Mouse (Mus musculus) left cerebral cortex, postnatal 4 days (tissue): Measurements from ENCODE around the gene Ubxn11. TPM values are rescaled to one million over a fixed set of nuclear protein-coding genes. Genes with fewer than 3 reads are reported as not detected.

Experiments used
- DNase-seq: peaks from one replicate; pipeline ENCODE4 v3.0.0-alpha.2; 2022
- intact Hi-C: fragments of 180-260 bp; cut with DNase I; formaldehyde crosslinking; loops from one replicate; pipeline ENCODE4 v1.15.1; 2025
- total RNA-seq, 2 experiments: library from RNA; stranded (reverse); gene quantifications; 2 replicates each; pipeline ENCODE4 v1.2.3; 2021

Gene Ubxn11
- 10 to 100 TPM; 16.9 to 24.0 TPM for total RNA-seq

DNA sequence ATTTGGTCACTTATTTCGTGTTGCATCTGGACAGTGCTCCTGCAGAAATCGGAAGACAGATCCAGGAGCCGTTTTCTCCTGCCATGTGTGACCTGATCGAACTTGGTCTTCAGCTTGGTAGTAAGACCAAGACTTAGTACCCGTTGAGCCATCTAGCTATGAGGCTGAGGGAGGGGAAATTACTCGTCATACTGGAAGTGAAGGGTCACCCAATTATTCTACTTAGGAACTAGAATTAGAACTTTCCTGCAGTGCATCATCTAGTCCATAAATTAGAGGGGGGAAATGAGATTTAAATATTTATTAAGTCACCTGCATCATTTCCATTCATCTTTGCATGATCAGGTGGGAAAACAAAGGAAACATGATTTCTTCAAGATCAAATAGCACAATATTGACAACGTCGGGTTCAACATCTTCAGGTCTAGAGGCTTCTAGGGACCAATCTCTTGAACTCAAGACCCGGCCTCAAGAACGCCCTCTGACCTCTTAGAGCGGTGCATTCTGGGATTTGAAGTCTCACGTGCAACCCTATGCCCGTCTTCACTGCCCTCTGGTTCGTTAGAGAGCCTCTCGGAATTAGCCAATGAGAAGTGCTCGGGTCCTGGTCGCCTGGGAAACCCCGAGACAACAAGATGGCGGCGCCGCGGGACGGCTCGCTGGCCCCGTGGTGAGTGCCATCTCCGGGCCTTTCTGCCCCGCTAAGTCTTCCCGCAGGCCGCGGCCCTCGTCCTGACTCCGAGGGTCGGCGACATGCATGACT lies at the start of gene Ubxn11:
TSS of gene Ubxn11 (plus strand) at position 592 of the 763 bp plus-strand sequence.
- DNase-seq = peak; percentile 86
- intact Hi-C loops = no loop called here

DNA sequence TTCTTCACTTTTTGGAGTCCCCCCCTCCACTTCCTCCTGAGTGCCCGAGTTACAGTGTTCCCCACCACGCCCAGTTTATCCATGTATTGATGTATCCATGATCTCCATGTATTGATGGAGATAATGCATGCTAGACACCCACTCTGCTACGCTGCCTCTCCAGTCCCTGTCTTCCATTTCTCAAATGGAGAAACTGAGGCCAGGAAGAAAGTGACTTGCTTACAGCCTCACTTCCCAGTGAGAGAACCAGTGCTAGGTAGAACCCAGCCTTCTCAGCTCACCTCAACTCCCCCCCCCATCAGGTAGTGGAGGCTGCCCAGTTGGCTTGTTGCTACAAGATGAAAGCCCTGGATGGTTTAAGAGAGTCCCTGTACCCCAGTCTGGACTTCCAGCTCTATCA lies 48.8 kb upstream of the Ubxn11 start, which contains the start of gene Zfp683:
TSS of gene Zfp683 (plus strand) at position 301 of the 400 bp plus-strand sequence.
- DNase-seq = no peak
- intact Hi-C loops = no loop called here

DNA sequence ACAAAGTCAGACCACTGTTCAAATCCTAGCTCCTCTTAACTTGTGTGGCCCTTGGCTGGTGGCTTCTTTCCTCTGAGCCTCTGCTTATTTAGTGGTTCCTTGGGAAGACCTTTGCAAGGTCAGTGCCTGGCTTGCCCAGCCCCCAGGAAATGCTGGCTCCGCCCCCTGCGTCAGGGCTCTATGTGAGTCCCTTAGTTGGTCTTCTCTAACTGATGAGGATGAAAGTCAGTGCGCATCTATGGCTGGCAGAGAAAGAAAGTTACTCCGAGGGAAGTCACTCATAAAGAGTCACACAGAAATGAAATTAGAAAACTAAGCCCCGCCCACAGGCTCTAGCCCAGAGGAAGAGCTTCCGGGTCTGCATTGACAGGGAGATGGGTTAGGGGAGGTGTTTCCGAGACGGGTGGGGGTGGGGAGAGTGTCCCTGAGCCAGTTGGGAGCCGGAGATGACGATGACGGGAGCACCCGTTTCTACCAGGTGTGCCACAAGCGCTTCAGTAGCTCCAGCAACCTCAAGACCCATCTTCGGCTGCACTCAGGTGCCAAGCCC lies 44.1 kb upstream of the Ubxn11 start:
- DNase-seq = no peak
- intact Hi-C loops = no loop called here

DNA sequence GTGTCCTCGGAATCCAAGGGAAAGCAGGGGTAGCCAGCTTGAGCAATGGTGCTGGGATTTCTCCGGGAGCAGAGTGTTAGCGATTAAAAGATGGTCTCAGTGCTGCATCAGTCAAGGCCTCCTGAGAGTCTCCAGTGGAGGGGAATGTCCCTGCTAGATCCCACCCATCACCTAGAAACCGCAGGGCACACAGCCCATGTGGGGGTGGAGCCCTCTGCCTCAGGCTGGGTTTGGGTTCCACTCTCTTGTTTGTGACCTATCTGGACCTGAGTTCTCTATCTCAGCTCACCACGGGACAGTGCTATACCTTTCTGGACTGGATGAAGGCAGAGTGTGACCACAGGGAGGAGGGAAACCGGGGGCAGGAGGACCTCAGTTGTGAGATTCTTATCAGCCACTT lies 43.5 kb upstream of the Ubxn11 start:
- intact Hi-C loops = no loop called here
- DNase-seq = no peak

DNA sequence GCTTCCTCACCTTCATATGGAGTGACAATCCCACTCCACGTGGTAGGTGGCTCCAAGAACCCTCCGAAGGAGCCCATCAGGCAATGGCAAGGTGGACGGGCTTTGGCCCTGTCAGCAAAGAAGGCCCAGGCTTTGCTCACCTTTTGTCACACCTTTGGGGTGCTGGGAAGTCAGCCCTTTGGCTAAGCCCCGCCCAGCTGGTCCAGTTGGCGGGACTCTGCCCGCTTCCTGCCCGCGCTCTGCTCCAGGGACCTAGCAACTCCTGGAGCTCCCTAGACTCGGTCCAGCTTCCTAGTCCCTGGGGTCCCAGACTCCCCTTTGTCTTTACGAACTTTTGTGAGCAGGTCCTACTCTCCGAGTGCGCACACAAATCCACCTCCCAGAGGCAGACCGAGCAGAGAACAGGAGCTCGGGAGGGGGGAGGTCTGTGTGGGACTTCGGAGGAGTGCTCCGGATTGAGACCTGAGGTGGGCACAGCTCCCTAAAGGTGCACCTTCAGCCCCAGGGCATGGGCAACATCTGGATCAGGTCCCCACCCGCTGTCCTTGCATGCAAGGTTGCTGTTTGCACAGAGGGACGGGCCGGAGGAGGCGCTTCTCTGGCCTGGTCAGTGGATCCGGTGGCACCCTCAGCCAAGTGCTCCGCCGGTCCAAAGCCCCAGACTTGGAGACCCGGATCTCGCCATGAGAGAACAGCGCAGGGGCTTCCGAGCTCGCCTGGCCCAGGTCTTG lies 42.1 kb upstream of the Ubxn11 start, which contains the start of gene Crybg2:
TSS of gene Crybg2 (plus strand) at position 681 of the 731 bp plus-strand sequence.
- no peak for DNase-seq
- intact Hi-C loops = no loop called here

DNA sequence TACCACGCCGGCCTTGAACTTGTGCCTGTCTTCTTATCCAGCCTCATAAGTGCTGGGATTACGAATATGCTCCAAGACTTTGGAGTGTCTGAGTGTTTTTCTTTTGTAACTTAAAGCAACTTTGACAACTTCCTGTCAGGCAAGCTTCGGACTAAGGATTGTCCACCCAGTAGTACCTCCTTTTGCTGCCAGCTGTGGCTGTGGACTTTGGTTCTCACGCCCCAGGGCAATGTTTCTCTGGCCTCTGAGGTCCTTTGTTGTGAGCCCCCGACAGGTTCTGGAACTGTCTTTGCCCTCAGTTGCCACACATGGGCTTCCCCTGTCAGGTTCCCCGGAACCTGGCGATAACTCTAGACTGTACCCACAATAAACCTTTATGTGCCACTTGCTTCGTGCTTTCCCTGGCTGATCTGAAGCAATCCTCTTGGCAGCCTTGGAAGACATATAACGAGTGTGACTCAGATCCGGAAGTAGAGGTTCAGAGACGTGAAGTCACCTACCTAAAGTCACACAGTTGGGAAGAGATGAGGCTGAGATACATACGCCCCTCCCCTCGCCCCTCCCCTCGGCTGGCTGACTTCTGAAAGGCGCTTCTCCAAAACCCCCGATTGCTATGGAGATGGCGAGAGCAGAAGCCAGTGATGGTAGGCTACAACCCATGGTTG lies 41.1 kb upstream of the Ubxn11 start:
- no peak for DNase-seq

DNA sequence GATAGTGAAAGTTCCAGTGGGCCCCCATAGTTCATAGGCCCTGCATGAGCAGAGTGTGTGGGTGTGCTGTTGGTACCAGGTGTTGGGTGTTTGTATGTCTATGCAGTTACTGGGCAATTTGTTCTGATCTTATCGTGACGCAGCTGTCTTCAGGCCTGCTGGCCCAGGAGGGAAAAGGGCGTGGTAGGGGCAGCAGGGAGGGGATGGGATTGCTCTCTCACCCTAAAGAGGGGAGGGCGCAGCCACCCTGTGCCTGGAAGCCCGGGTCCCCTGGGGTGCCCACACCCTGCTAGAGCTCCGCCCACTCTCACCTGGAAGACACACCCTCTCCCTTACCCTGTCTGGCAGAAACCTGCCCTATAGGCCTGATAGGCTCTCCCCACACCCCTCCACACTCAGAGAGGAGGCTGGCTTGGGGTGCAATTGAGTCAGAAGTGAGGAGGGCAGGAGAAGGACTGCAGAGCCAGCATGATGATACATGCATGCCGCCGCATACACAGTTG lies 40.4 kb upstream of the Ubxn11 start:
- intact Hi-C loops = no loop called here
- no peak for DNase-seq

More for the DNA sequence above, 41.1 kb upstream of the Ubxn11 start:
- intact Hi-C loops = no loop called here

DNA sequence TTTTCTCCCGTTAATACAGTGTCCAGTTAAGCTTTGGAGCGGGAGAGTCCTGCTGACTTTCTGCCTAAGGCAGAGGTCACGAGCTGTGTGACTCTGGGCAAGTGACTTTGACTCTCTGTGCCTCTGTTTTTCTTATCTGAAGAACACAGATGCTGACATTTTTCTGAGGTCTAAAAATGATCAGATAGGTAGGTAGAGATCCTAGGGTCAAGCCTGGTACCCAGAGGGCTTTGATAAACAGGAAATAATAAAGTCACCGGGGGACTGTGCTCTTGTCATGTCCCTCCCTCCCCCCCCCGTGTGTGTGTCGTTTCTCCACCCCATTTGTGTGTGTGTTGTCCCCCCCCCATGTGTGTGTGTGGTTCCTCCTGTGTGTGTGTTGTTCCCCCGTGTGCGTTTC lies 39.8 kb upstream of the Ubxn11 start:
- DNase-seq = no peak
- intact Hi-C loops = no loop called here

DNA sequence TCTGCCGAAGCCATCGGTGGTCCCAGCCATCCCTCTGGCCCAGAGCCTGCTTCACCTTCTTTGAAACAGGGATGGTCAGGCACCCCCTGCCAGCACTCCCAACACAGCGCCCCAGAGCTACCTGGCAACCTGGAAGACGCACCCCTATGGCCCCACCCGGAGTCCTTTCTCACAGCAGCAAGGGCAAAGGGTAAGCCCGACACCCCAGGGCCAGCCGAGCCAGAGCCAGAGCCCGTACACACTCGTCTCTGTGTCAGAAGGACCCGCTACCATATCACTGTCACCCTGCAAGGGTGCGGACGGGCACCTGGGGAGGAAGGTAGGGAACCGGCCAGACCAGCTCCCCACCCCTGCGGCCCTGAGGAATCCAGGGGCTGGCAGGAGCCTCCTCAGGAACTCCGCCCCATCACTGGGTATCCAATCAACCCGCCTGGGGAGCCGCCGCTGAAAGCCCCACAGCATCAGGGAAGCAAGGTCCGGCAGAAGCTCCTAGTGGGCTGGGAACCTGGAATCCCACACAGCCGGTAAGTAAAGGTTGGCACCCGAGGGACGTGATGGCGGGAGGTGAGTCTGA lies 36.9 kb upstream of the Ubxn11 start:
- no peak for DNase-seq
- intact Hi-C loops = no loop called here

DNA sequence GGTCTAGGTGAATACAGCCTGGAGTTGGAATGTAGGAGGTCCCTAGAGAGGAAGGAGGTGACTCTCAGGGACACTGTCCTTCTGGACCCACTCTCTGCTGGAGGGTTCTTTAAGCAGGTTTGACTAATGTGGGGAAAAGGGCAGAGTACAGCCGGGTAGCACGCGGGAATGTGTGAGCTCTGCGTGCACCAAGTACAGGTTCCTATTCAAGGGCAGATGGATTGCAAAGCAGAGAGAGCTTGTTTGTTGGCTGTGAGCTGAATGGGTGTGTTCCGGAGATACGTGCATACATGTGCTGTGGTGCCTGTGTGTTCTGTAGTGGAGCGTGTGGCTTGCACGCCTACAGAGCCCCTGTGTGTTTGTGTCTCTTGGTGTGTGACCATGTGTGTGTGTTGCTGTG lies 35.0 kb upstream of the Ubxn11 start:
- no peak for DNase-seq
- intact Hi-C loops = no loop called here

DNA sequence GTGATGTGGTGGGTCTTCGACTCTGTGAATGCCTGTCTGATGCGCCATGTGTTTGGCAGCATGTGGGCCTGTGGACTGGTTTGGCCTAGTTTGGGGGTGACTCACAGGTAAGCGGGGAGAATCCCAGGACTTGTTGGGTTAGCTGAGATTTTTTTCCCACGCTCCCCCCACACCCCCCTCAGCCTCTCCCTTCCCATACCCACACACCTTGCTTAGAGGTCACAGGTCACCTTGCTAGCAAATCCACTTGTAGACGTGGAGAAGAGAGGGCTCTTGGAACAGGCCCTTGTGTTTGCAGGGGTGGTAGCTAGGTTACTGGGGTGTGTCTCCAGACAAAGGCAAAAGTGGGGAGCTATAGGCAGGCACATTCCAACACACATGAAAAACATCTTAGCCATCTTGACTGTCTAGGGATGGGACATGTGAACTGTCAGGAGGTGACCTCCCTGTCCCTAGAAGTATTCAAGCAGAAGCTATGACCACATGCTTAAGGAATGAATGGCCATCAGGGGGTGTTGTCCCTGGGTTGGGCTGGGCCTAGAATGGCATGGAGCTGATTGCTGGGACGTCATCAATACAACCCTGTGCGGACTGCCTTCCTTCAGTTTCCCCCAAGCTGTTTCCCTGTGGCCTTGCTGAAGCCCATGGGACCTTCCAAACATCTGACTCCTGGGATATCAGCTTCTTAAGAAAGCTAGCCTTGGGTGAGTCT lies 34.4 kb upstream of the Ubxn11 start:
- DNase-seq = no peak
- intact Hi-C loops = no loop called here

DNA sequence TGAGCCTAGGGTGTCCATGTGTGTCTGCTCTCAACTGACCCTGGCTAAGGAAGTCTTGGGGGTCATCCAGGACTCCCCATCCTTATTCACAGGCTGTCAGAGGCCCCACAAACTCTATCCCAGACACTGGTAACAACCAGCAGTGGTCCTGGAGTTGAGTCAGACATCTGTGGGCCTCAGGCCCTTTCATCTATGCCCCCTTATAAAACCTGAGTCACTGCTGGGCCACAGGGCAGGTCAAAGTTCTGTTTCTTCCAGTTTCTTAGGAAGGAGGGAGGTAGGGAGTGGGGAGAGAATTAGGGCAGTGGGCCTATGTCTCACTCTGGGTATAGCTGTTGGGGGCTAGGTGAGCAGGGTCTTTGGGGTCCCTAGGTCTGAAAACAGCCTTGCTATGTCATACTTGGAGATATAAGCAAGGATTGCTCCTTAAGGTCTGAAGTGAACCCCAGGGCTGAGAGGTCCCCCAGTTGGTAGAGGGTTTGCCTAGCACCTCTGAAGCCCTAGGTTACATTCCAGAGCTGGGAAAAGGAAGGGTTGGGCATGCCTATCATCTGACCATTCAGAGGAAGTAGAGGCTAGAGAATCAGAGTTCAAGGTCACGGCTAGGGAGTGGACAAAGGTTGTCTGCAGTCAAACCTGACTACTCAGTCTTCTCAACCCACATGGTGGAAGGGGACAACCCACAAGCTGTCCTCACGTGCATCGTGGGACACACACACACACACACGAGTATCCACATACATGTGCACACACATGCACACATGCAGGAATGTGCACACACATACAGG lies 33.4 kb upstream of the Ubxn11 start:
- DNase-seq = no peak
- intact Hi-C loops = no loop called here

DNA sequence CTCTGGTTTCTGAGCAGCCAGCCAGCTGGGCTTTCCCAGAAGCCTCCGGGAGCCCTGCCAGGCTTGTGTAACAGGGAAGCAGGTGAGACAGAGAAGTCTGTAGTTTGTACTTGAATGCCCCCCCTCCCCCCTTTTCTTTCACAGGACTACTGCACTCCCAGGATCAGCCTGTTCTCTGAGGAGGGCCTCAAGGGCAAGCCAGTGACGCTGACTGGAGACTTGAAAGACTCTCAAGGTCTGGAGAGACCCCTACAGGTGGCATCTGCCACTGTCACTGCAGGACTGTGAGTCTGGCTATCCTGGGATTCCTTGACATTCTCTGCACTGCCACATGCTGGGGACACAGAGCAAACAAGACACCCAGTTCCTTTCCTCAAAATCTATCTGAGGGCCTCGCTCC lies 23.7 kb upstream of the Ubxn11 start:
- DNase-seq = peak; percentile 60
- intact Hi-C loops = no loop called here

DNA sequence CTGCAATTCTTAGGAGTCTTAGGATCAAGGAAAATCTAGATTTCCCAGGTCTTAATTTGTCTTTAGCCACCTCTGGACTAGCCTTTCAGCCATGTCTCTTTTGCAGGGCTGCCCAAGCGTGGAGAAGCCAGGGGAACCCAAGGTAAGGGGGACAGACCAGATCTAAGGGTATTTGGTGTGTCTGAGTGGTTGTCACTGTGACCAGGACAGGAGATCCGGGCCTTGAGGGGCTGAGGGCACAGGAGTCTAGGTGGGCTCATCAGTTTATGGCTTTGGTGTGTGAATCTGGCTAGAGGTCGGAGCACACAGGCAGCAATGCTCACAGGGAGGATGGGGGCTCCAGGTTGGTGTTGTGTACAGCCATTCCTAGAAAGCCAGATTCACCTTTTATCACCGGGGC lies 21.7 kb upstream of the Ubxn11 start:
- intact Hi-C loops = no loop called here
- no peak for DNase-seq

DNA sequence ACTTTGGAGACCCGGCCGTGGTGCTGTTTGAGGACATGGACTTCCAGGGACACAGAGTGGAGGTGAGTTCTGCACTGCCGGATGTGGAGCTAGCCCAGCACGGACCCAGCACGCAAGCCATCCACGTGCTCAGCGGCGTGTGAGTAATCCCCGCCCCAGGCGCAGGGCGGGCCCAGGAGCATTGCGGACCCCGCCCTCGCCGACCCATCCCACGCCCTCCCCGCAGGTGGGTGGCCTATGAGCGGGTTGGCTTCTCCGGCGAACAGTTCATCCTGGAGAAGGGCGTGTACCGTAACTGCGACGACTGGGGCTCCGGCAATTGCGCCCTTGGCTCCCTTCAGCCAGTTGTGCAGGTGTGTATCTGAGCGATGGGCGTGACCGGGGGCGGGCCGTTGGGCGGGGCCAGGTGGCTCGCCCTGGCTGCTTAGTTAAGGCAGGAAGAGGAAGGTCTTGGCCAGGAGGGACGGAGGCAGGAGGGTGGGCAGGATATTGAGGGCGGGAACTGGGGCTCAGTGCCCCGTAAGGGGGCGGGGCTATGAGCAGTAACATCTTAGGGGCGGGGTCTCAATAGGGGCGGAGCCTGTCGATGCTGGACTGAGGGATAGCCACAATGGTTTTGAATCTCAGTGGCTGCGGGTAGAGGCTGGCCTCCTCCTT lies 20.5 kb upstream of the Ubxn11 start:
- DNase-seq = peak; percentile 47
- intact Hi-C loops = no loop called here

DNA sequence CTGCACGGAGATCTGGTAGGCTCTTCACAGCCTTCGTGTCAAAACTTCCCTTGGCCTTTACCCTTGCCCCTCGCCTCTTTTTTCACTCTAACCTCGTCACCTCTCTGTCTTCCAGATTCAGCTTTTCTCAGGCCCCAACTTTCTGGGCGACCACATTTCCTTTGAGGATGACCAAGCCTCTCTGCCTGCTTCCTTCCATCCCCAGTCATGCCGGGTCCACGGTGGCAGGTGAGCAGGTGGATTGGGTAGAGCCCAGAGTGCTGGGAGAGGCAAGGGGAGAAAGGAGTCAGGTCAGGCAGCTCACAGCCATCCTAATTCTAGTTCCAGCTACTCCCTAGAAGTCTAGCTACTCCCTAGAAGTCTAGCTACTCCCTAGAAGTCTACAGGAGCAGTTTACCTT lies 19.9 kb upstream of the Ubxn11 start:
- intact Hi-C loops = no loop called here
- no peak for DNase-seq

DNA sequence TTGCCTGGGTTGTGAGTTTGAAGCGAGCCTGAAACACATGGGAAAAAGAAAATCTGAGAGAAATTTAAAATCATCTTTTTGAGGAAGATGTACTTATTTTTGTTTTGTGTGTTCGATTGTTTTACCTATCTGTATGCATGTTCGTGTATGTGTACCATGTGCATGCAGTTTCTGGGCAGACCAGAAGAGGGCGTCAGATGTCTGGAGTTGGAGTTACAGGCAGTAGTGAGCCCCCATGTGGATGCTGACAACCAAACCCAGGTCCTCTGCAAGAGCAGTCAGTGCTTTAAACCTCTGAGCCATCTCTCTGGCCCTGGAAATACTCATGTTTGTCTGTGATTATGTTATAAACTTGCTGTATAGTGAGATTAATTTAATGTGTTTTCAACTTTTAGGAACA lies 17.4 kb upstream of the Ubxn11 start:
- intact Hi-C loops = no loop called here
- no peak for DNase-seq

DNA sequence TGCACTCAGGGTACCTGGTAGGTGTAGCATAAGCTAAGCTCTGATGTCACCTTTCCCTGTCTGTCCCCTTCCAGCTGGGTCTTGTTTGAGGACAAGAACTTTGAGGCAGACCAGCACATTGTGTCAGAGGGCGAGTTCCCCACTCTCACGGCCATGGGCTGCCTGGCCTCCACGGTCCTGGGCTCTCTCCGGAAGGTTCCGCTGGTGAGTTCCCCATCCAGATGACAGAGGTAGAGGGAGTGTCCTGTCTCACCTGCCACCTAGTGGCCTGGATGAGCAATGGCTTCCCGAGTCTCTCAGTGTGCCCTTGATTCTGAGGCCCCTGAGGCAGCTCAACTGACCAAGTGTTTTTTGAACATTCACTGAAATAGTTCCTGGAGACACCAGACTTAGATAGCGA lies 15.0 kb upstream of the Ubxn11 start:
- intact Hi-C loops = no loop called here
- peak; percentile 31 for DNase-seq

DNA sequence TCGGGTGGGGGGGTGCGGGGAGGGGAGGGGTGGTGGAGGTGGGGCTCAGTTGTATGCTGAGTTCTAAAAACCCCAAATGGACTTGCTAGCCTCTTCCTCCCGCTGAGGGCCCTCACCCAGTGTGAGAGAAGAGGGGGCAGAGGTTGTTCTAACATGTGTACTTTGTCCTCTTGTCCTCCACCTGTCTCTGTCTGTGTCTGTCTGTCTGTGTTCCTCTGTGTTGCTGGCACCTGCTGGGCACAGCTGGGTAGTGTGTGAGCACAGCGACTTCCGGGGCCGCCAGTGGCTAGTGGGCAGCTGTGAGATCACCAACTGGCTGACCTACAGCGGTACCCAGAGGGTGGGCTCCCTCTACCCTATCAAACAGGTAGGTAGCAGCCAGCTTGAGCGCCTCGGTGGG lies 13.3 kb upstream of the Ubxn11 start:
- no peak for DNase-seq
- intact Hi-C loops = no loop called here
